Mouse (Mus musculus) ES-E14 (cell line): ENCODE measurements around the gene Gm11236. TPM values are rescaled to one million over a fixed set of nuclear protein-coding genes. Genes with fewer than 3 reads are reported as not detected.

Experiments used
- total RNA-seq: library from RNA; depleted of rRNA; stranded (reverse); fragments of 300-350 nt; gene quantifications from 2 replicates; pipeline ENCODE4 v1.2.3, GENCODE M21; 2012; rRNA removed

Gm11236 gene
- total RNA-seq, 1 experiment = 0.94 TPM

Other genes with a start within 250 kb of the Gm11236 start
- gene Gm11487, start 233.0 kb upstream of the Gm11236 start, total RNA-seq = 0.37 and 1.0 TPM in 2 replicates
- gene Gm11238, start 30.2 kb upstream of the Gm11236 start, total RNA-seq = 1.3 and 1.6 TPM in 2 replicates
- gene Gm11237, start 15.1 kb upstream of the Gm11236 start, total RNA-seq = 8.1 and 13.2 TPM in 2 replicates
- 2.2 and 5.4 TPM in 2 replicates for gene Gm11239, start 30.2 kb downstream of the Gm11236 start, total RNA-seq
- 3.1 and 5.9 TPM in 2 replicates for gene Gm428, start 45.4 kb downstream of the Gm11236 start, total RNA-seq
- gene Rasef, start 152.9 kb downstream of the Gm11236 start, total RNA-seq = 0.54 and 1.1 TPM in 2 replicates
- not detected in 2 replicates for gene Gm11758, start 238.1 kb downstream of the Gm11236 start, total RNA-seq